Mouse (Mus musculus): ENCODE data around the gene Duox1. TPM values are rescaled to one million over a fixed set of nuclear protein-coding genes. Genes with fewer than 3 reads are reported as not detected.

Duox1 gene
- polyA plus RNA-seq, 1 experiment from 2014 or later: 0.10 TPM

- Histone ChIP-seq H3K4me3 (ENCODE audit: low read depth, low read length) (no peak overlapping the region), H3K4me2 (no peak overlapping the region), H3K36me3 (ENCODE audit: control insufficient read depth, insufficient read depth, low read length) (peaks cover 3% of the 10 kb centered on the region), H3K9me3 (ENCODE audit: control insufficient read depth, low read length) (no peaks in the 10 kb centered on the region), H3K27me3 (replicated peaks; ENCODE audit: control insufficient read depth, insufficient read depth, low read length) (no peaks in the 10 kb centered on the region), H3K4me1 (replicated peaks; ENCODE audit: control insufficient read depth, insufficient read depth, low read length) (no peaks in the 10 kb centered on the region), H3K27ac (ENCODE audit: low read depth, low read length) (no peak overlapping the region), H3K9ac (ENCODE audit: low read depth, low read length) (no peak overlapping the region)
- DNase-seq (ENCODE audit: low spot score) (no peak), ATAC-seq (replicated peaks; ENCODE audit: low FRiP score) (no peak)
- WGBS: 74% methylated on average over 5 of the region's 5 CpGs
Measured at GRCm38 (mm10) chr2:122355389-122355788, 39.9 kb downstream of the Duox1 start.

- 69% methylated on average over 3 of the region's 3 CpGs for WGBS
- Histone ChIP-seq H3K4me2 (no peak overlapping the region), H3K27me3 (replicated peaks; ENCODE audit: control insufficient read depth, insufficient read depth, low read length) (no peaks in the 10 kb centered on the region), H3K4me1 (replicated peaks; ENCODE audit: control insufficient read depth, insufficient read depth, low read length) (no peaks in the 10 kb centered on the region), H3K36me3 (ENCODE audit: control insufficient read depth, insufficient read depth, low read length) (peaks cover 3% of the 10 kb centered on the region), H3K9ac (ENCODE audit: low read depth, low read length) (no peak overlapping the region), H3K27ac (ENCODE audit: low read depth, low read length) (no peak overlapping the region), H3K9me3 (ENCODE audit: control insufficient read depth, low read length) (no peaks in the 10 kb centered on the region), H3K4me3 (ENCODE audit: low read depth, low read length) (no peak overlapping the region)
- ATAC-seq (replicated peaks; ENCODE audit: low FRiP score) (no peak), DNase-seq (ENCODE audit: low spot score) (no peak)
Measured at GRCm38 (mm10) chr2:122356187-122356586, 40.7 kb downstream of the Duox1 start.

GRCm38 (mm10) chr2:122360310-122360709 lies 44.8 kb downstream of the Duox1 start:
- Histone ChIP-seq H3K9ac (ENCODE audit: low read depth, low read length) (no peak overlapping the region), H3K9me3 (ENCODE audit: control insufficient read depth, low read length) (no peaks in the 10 kb centered on the region), H3K27ac (ENCODE audit: low read depth, low read length) (no peak overlapping the region), H3K4me2 (no peak overlapping the region), H3K36me3 (ENCODE audit: control insufficient read depth, insufficient read depth, low read length) (no peaks in the 10 kb centered on the region), H3K4me1 (replicated peaks; ENCODE audit: control insufficient read depth, insufficient read depth, low read length) (peaks cover 12% of the 10 kb centered on the region), H3K4me3 (ENCODE audit: low read depth, low read length) (no peak overlapping the region), H3K27me3 (replicated peaks; ENCODE audit: control insufficient read depth, insufficient read depth, low read length) (no peaks in the 10 kb centered on the region)
- 86% methylated on average over 6 of the region's 6 CpGs for WGBS
- no peak for DNase-seq (ENCODE audit: low spot score)
- no peak for ATAC-seq (replicated peaks; ENCODE audit: low FRiP score)

GRCm38 (mm10) chr2:122361181-122361580 lies 45.7 kb downstream of the Duox1 start:
- Histone ChIP-seq H3K4me1 (replicated peaks; ENCODE audit: control insufficient read depth, insufficient read depth, low read length) (peaks cover 12% of the 10 kb centered on the region), H3K36me3 (ENCODE audit: control insufficient read depth, insufficient read depth, low read length) (no peaks in the 10 kb centered on the region), H3K4me3 (ENCODE audit: low read depth, low read length) (no peak overlapping the region), H3K27ac (ENCODE audit: low read depth, low read length) (no peak overlapping the region), H3K27me3 (replicated peaks; ENCODE audit: control insufficient read depth, insufficient read depth, low read length) (no peaks in the 10 kb centered on the region), H3K9me3 (ENCODE audit: control insufficient read depth, low read length) (no peaks in the 10 kb centered on the region), H3K4me2 (no peak overlapping the region), H3K9ac (ENCODE audit: low read depth, low read length) (no peak overlapping the region)
- WGBS: 80% methylated on average over 6 of the region's 6 CpGs
- DNase-seq (ENCODE audit: low spot score): no peak
- ATAC-seq (replicated peaks; ENCODE audit: low FRiP score): no peak

- Histone ChIP-seq H3K9me3 (ENCODE audit: control insufficient read depth, low read length) (no peaks in the 10 kb centered on the region), H3K4me1 (replicated peaks; ENCODE audit: control insufficient read depth, insufficient read depth, low read length) (peaks cover 18% of the 10 kb centered on the region), H3K36me3 (ENCODE audit: control insufficient read depth, insufficient read depth, low read length) (no peaks in the 10 kb centered on the region), H3K9ac (ENCODE audit: low read depth, low read length) (no peak overlapping the region), H3K27me3 (replicated peaks; ENCODE audit: control insufficient read depth, insufficient read depth, low read length) (no peaks in the 10 kb centered on the region), H3K4me2 (no peak overlapping the region), H3K4me3 (ENCODE audit: low read depth, low read length) (no peak overlapping the region), H3K27ac (ENCODE audit: low read depth, low read length) (no peak overlapping the region)
- ATAC-seq (replicated peaks; ENCODE audit: low FRiP score) (no peak), DNase-seq (ENCODE audit: low spot score) (no peak)
- 69% methylated on average over 10 of the region's 10 CpGs for WGBS
Measured at GRCm38 (mm10) chr2:122361868-122362621, 46.6 kb downstream of the Duox1 start.

DNA sequence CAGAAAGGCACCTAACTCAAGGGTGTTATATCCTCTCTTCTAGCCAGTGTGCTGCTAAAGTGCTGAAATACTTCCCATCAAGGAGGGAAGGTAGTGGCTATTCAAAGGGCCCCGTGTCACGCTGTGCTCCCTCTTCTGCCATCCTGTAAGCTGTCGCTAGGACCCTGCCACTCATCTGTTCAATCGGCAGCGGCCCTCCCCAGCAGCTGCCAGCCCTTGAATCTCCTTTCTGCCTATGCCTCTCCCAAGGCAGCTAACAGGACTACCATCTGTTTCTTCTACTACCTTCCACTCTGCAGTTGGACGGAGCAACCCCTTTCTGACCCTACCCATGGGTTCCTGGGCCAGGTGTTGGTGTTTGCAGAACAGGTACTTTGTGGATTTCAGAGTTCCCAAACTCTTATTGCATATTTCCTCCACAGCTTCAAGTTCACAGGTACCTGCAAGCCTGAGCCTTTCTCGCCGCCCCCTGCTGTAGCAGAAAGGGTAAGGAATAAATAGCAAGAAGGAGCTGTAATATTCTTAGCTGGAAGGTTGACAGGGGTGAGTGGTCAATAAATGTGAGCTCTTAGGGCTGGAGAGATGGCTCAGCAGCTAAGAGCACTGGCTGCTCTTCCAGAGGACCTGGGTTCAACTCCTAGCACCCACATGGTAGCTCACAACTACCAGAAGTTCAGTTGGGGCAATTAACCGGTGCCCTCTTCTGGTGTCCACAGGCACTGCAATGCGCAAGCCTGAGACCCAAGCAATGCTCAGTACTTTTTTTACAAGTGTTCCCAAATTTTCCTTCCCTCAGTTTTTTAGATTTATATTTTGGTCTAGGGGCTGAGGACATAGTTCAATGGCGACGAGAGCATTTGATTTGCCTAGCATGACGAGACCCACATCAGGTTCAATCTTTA lies 47.4 kb downstream of the Duox1 start:
- Histone ChIP-seq H3K9me3 (ENCODE audit: control insufficient read depth, low read length) (no peaks in the 10 kb centered on the region), H3K9ac (ENCODE audit: low read depth, low read length) (no peak overlapping the region)

DNA sequence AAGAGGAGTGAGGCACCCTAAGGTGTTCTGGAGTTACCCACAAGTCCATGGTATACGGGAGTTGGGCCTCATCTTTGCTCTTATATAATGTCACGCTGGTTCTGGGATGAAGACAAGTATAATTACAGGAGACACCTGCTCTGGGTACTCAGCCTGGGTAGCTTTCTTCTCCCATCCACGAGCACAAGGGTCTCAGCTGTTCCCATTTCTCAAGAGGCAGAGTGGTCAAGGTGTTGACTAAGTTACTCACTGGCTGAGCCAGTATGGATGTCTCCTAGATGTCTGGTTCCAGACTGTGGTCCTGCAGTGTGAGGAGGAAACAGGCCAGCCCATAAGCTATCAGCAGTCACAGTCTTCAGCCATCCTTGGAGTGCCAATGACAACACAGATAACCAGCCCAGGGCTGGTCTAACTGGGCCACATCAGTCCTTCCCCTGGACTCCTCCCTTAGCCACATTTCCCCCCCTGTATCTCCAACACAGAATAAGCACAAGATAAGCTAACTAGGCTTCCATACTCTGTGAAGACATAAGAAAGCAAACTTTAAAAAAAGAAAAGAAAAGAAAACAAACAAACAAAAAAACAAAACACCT lies 49.0 kb downstream of the Duox1 start:
- H3K9ac ChIP-seq (ENCODE audit: low read depth, low read length): no peak overlapping the region
- H3K27ac ChIP-seq (ENCODE audit: low read depth, low read length): peak overlapping the region; percentile 63; the same call in 1 of the 2 replicates
- no peak for DNase-seq (ENCODE audit: low spot score)
- H3K4me1 ChIP-seq (replicated peaks; ENCODE audit: control insufficient read depth, insufficient read depth, low read length): peaks cover 24% of the 10 kb centered on the region
- no peak overlapping the region for H3K4me3 ChIP-seq (ENCODE audit: low read depth, low read length)
- peak overlapping the region; percentile 36; the same call in 1 of the 2 replicates for H3K4me2 ChIP-seq
- H3K9me3 ChIP-seq (ENCODE audit: control insufficient read depth, low read length): no peaks in the 10 kb centered on the region
- WGBS: 75% methylated on average over 3 of the region's 3 CpGs
- ATAC-seq (replicated peaks; ENCODE audit: low FRiP score): peak; percentile 87
- H3K27me3 ChIP-seq (replicated peaks; ENCODE audit: control insufficient read depth, insufficient read depth, low read length): no peaks in the 10 kb centered on the region
- no peaks in the 10 kb centered on the region for H3K36me3 ChIP-seq (ENCODE audit: control insufficient read depth, insufficient read depth, low read length)

More for the DNA sequence above, 47.4 kb downstream of the Duox1 start:
- DNase-seq (ENCODE audit: low spot score) (no peak), ATAC-seq (replicated peaks; ENCODE audit: low FRiP score) (no peak)
- H3K27ac ChIP-seq (ENCODE audit: low read depth, low read length): no peak overlapping the region
- no peak overlapping the region for H3K4me3 ChIP-seq (ENCODE audit: low read depth, low read length)
- WGBS: 88% methylated on average over 13 of the region's 13 CpGs
- no peak overlapping the region for H3K4me2 ChIP-seq
- H3K27me3 ChIP-seq (replicated peaks; ENCODE audit: control insufficient read depth, insufficient read depth, low read length): no peaks in the 10 kb centered on the region
- H3K4me1 ChIP-seq (replicated peaks; ENCODE audit: control insufficient read depth, insufficient read depth, low read length): peaks cover 22% of the 10 kb centered on the region
- no peaks in the 10 kb centered on the region for H3K36me3 ChIP-seq (ENCODE audit: control insufficient read depth, insufficient read depth, low read length)

DNA sequence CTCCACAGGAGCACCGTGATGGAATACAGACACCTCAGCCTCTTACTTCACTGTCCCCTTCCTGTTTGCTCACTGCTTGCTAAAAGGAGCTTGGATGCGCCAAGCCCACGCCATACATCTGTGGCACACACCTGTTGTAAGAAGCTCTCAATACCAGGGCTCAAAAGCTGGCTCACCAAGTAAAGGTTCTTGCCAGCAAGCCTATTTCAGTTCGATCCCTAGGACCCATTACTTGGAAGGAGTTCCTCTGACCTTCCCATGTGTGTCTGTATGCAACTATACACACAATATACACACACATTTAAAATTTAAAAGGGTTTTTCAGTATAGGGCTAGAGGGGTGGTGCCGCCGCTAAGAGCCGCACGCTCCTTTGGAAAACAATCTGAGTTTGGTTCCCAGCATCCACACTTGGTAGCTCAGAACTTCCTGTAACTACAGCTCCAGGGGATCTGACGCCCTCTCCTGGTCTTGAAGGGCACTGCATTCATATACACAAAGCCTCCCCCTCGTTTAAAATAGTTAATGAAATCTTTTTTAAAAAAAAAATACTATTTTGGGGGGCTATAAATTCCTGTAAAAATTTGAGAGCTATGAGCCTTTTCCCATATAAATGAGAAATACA lies 49.9 kb downstream of the Duox1 start:
- no peaks in the 10 kb centered on the region for H3K36me3 ChIP-seq (ENCODE audit: control insufficient read depth, insufficient read depth, low read length)
- no peak overlapping the region for H3K9ac ChIP-seq (ENCODE audit: low read depth, low read length)
- H3K9me3 ChIP-seq (ENCODE audit: control insufficient read depth, low read length): no peaks in the 10 kb centered on the region
- no peak overlapping the region for H3K4me2 ChIP-seq
- 81% methylated on average over 10 of the region's 10 CpGs for WGBS
- ATAC-seq (replicated peaks; ENCODE audit: low FRiP score) (no peak), DNase-seq (ENCODE audit: low spot score) (no peak)
- H3K4me1 ChIP-seq (replicated peaks; ENCODE audit: control insufficient read depth, insufficient read depth, low read length): peaks cover 25% of the 10 kb centered on the region
- peak overlapping the region; percentile 27; the same call in 1 of the 2 replicates for H3K27ac ChIP-seq (ENCODE audit: low read depth, low read length)
- H3K27me3 ChIP-seq (replicated peaks; ENCODE audit: control insufficient read depth, insufficient read depth, low read length): no peaks in the 10 kb centered on the region
- no peak overlapping the region for H3K4me3 ChIP-seq (ENCODE audit: low read depth, low read length)

Measured in liver, embryonic 11.5 days (tissue).